Mouse (Mus musculus) limb, embryonic 11.5 days (tissue): ENCODE results near the gene Aqp9. TPM values are rescaled to one million over a fixed set of nuclear protein-coding genes. Genes with fewer than 3 reads are reported as not detected.

Experiments used
- ATAC-seq: fragments of 200-750 bp; cut with Nextera tagmentation; 2 replicates; pipeline ENCODE4 v1.8.0; 2017; ENCODE audit warnings: low read depth; ENCODE audit not compliant: insufficient number of reproducible peaks, low FRiP score, low TSS enrichment
- DNase-seq: peaks from one replicate; pipeline ENCODE4 v3.0.0-alpha.2; 2015; ENCODE audit warnings: low spot score
- H3K27ac ChIP-seq: fragments of 300-500 bp; sonication (generic); replicated peaks from 2 replicates; pipeline ENCODE4 v1.5.1; 2014; ENCODE audit warnings: low read depth, mild to moderate bottlenecking, low read length
- H3K27me3 ChIP-seq: fragments of 300-500 bp; sonication (generic); 2 replicates; pipeline ENCODE4 v1.6.1; 2014; ENCODE audit warnings: mild to moderate bottlenecking, low read length, mixed read lengths; ENCODE audit not compliant: control insufficient read depth, insufficient read depth
- H3K36me3 ChIP-seq: fragments of 300-500 bp; sonication (generic); 2 replicates; pipeline ENCODE4 v1.6.1; 2014; ENCODE audit warnings: mild to moderate bottlenecking, low read length, moderate library complexity, mixed read lengths; ENCODE audit not compliant: control insufficient read depth, insufficient read depth
- H3K4me1 ChIP-seq: fragments of 300-500 bp; sonication (generic); 2 replicates; pipeline ENCODE4 v1.6.1; 2014; ENCODE audit warnings: low read length, mixed read lengths; ENCODE audit not compliant: control insufficient read depth, insufficient read depth
- H3K4me2 ChIP-seq: fragments of 300-500 bp; sonication (generic); 2 replicates; pipeline ENCODE4 v1.6.1; 2014; ENCODE audit warnings: low read depth, mild to moderate bottlenecking, moderate library complexity; ENCODE audit not compliant: severe bottlenecking
- H3K4me3 ChIP-seq: fragments of 300-500 bp; sonication (generic); 2 replicates; pipeline ENCODE4 v1.5.1; 2014; ENCODE audit warnings: low read depth, low read length
- H3K9ac ChIP-seq: fragments of 300-500 bp; sonication (generic); 2 replicates; pipeline ENCODE4 v1.6.1; 2014; ENCODE audit warnings: mild to moderate bottlenecking, low read length
- H3K9me3 ChIP-seq: fragments of 300-500 bp; sonication (generic); 2 replicates; pipeline ENCODE4 v1.6.1; 2016; ENCODE audit warnings: low read length; ENCODE audit not compliant: control insufficient read depth
- WGBS: fragments of 180-500 bp; shearing (Covaris S2); extraction: QIAGEN DNeasy Blood & Tissue Kit; methylation state at CpG from one replicate; pipeline ENCODE4 v1.1.7; 2014; 5-methylcytosine and 5-hydroxymethylcytosine counted together
- polyA plus RNA-seq: library from polyadenylated mRNA; unstranded; fragments of >200 nt; fragmentation: Nextera tagmentation; extraction: Ambion mirVana; gene quantifications from 2 replicates; pipeline ENCODE4 v1.2.1, GENCODE M21; 2014

The Aqp9 gene
- polyA plus RNA-seq, 1 experiment from 2014 or later, result not detected

- H3K27me3 ChIP-seq, result no peaks in the 10 kb centered on the region
- H3K4me2 ChIP-seq, result no peak overlapping the region
- H3K27ac ChIP-seq, result no peak overlapping the region
- H3K9me3 ChIP-seq, result no peaks in the 10 kb centered on the region
- WGBS, result 93% methylated on average over 15 of the region's 15 CpGs
- no peak overlapping the region for H3K9ac ChIP-seq
- H3K4me3 ChIP-seq, result no peak overlapping the region
- no peaks in the 10 kb centered on the region for H3K4me1 ChIP-seq
- ATAC-seq, result no peak
- H3K36me3 ChIP-seq, result no peaks in the 10 kb centered on the region
- DNase-seq, result no peak
Observed at GRCm38 (mm10) chr9:71157921-71158646, 10.4 kb downstream of the Aqp9 start.

GRCm38 (mm10) chr9:71156447-71157035 is 11.9 kb downstream of the Aqp9 start:
- no peaks in the 10 kb centered on the region for H3K9me3 ChIP-seq
- no peak for ATAC-seq
- no peaks in the 10 kb centered on the region for H3K36me3 ChIP-seq
- DNase-seq, result no peak
- H3K4me1 ChIP-seq, result no peaks in the 10 kb centered on the region
- 87% methylated on average over 9 of the region's 9 CpGs for WGBS
- H3K27ac ChIP-seq, result no peak overlapping the region
- no peak overlapping the region for H3K9ac ChIP-seq
- no peak overlapping the region for H3K4me2 ChIP-seq
- no peaks in the 10 kb centered on the region for H3K27me3 ChIP-seq
- no peak overlapping the region for H3K4me3 ChIP-seq

- Histone ChIP-seq H3K4me2 (no peak overlapping the region), H3K9me3 (no peaks in the 10 kb centered on the region), H3K36me3 (no peaks in the 10 kb centered on the region), H3K27me3 (no peaks in the 10 kb centered on the region), H3K4me3 (no peak overlapping the region), H3K9ac (no peak overlapping the region), H3K4me1 (no peaks in the 10 kb centered on the region), H3K27ac (no peak overlapping the region)
- no peak for ATAC-seq
- WGBS, result 87% methylated on average over 7 of the region's 7 CpGs
- no peak for DNase-seq
Observed at GRCm38 (mm10) chr9:71155399-71156005, 13.0 kb downstream of the Aqp9 start.

- 87% methylated on average over 6 of the region's 6 CpGs for WGBS
- Histone ChIP-seq H3K27ac (no peak overlapping the region), H3K4me1 (no peaks in the 10 kb centered on the region), H3K36me3 (no peaks in the 10 kb centered on the region), H3K9ac (no peak overlapping the region), H3K4me2 (no peak overlapping the region), H3K4me3 (no peak overlapping the region), H3K9me3 (no peaks in the 10 kb centered on the region), H3K27me3 (no peaks in the 10 kb centered on the region)
- ATAC-seq (no peak), DNase-seq (no peak)
Observed at GRCm38 (mm10) chr9:71151386-71151785, 17.1 kb downstream of the Aqp9 start.

GRCm38 (mm10) chr9:71150175-71150574 is 18.3 kb downstream of the Aqp9 start:
- H3K9me3 ChIP-seq, result no peaks in the 10 kb centered on the region
- no peaks in the 10 kb centered on the region for H3K4me1 ChIP-seq
- ATAC-seq (no peak), DNase-seq (no peak)
- H3K4me2 ChIP-seq, result no peak overlapping the region
- no peak overlapping the region for H3K9ac ChIP-seq
- H3K36me3 ChIP-seq, result no peaks in the 10 kb centered on the region
- no peaks in the 10 kb centered on the region for H3K27me3 ChIP-seq
- no peak overlapping the region for H3K27ac ChIP-seq
- no peak overlapping the region for H3K4me3 ChIP-seq
- WGBS, result 86% methylated on average over 4 of the region's 4 CpGs

- no peak for DNase-seq
- no peak for ATAC-seq
- Histone ChIP-seq H3K9me3 (no peaks in the 10 kb centered on the region), H3K9ac (no peak overlapping the region), H3K27ac (no peak overlapping the region), H3K4me3 (no peak overlapping the region), H3K36me3 (no peaks in the 10 kb centered on the region), H3K4me1 (no peaks in the 10 kb centered on the region), H3K4me2 (no peak overlapping the region), H3K27me3 (no peaks in the 10 kb centered on the region)
Observed at GRCm38 (mm10) chr9:71148890-71149289, 19.6 kb downstream of the Aqp9 start.

GRCm38 (mm10) chr9:71146210-71146609 is 22.3 kb downstream of the Aqp9 start:
- no peak overlapping the region for H3K4me2 ChIP-seq
- no peak overlapping the region for H3K27ac ChIP-seq
- no peak overlapping the region for H3K9ac ChIP-seq
- no peaks in the 10 kb centered on the region for H3K27me3 ChIP-seq
- H3K36me3 ChIP-seq, result no peaks in the 10 kb centered on the region
- H3K9me3 ChIP-seq, result no peaks in the 10 kb centered on the region
- WGBS, result 94% methylated on average over 10 of the region's 10 CpGs
- no peak overlapping the region for H3K4me3 ChIP-seq
- no peaks in the 10 kb centered on the region for H3K4me1 ChIP-seq
- no peak for DNase-seq
- no peak for ATAC-seq

- H3K4me1 ChIP-seq, result no peaks in the 10 kb centered on the region
- H3K4me2 ChIP-seq, result no peak overlapping the region
- no peak for DNase-seq
- H3K27ac ChIP-seq, result no peak overlapping the region
- H3K9ac ChIP-seq, result no peak overlapping the region
- H3K4me3 ChIP-seq, result no peak overlapping the region
- H3K36me3 ChIP-seq, result no peaks in the 10 kb centered on the region
- 89% methylated on average over 8 of the region's 8 CpGs for WGBS
- H3K27me3 ChIP-seq, result no peaks in the 10 kb centered on the region
- no peak for ATAC-seq
- H3K9me3 ChIP-seq, result no peaks in the 10 kb centered on the region
Observed at GRCm38 (mm10) chr9:71140205-71140604, 28.3 kb downstream of the Aqp9 start.
